Mouse (Mus musculus): ENCODE measurements around the gene Slc35c1. TPM values are rescaled to one million over a fixed set of nuclear protein-coding genes. Genes with fewer than 3 reads are reported as not detected.

Gene Slc35c1
- total and polyA plus RNA-seq, 3 experiments, result 5.6 to 12.9 (median 6.2) TPM

- H3K9ac ChIP-seq (ENCODE audit: low read depth, low read length), result no peak overlapping the region
- intact Hi-C loops (cut with DNase I), result loop anchor here (5.0 kb wide), 1 partner anchor 248 kb away; no protein-coding TSS in a partner anchor
- H3K27me3 ChIP-seq (ENCODE audit: control insufficient read depth, insufficient read depth, low read length), result no peaks in the 10 kb centered on the region
- peak overlapping the region; percentile 85 for H3K27ac ChIP-seq
- TF ChIP-seq POLR2A (IDR thresholded peaks at IDR 0.05; ENCODE audit: insufficient read depth, low read depth, low read length) (no peak), EP300 (IDR thresholded peaks at IDR 0.05; ENCODE audit: insufficient read depth, low read depth, low read length) (no peak), CTCF (IDR thresholded peaks at IDR 0.05) (no peak)
- H3K79me2 ChIP-seq (replicated peaks; ENCODE audit: control insufficient read depth, insufficient read depth, low read length), result peaks cover 3% of the 10 kb centered on the region; the same call in 1 of the 2 replicates
- H3K4me3 ChIP-seq, result no peak overlapping the region
- 44% methylated on average over 2 of the region's 2 CpGs for WGBS
- peaks cover 47% of the 10 kb centered on the region for H3K4me1 ChIP-seq (ENCODE audit: control insufficient read depth, insufficient read depth, low read length)
- peaks cover 26% of the 10 kb centered on the region for H3K36me3 ChIP-seq (ENCODE audit: control insufficient read depth, insufficient read depth, low read length)
- no peak for DNase-seq
Measured at GRCm38 (mm10) chr2:92430089-92430488, 30.2 kb downstream of the Slc35c1 start.

- peaks cover 39% of the 10 kb centered on the region for H3K36me3 ChIP-seq (ENCODE audit: control insufficient read depth, insufficient read depth, low read length)
- H3K4me3 ChIP-seq, result no peak overlapping the region
- peaks cover 61% of the 10 kb centered on the region for H3K4me1 ChIP-seq (ENCODE audit: control insufficient read depth, insufficient read depth, low read length)
- H3K27me3 ChIP-seq (ENCODE audit: control insufficient read depth, insufficient read depth, low read length), result no peaks in the 10 kb centered on the region
- no peak overlapping the region; the same call in 1 of the 2 replicates for H3K9ac ChIP-seq (ENCODE audit: low read depth, low read length)
- peak overlapping the region; percentile 85 for H3K27ac ChIP-seq
- DNase-seq, result peak; percentile 79 to 84
- H3K79me2 ChIP-seq (replicated peaks; ENCODE audit: control insufficient read depth, insufficient read depth, low read length), result no peaks in the 10 kb centered on the region
- intact Hi-C loops (cut with DNase I), result no loop called here
- whole genome bisulfite sequencing, result 16% methylated on average over 6 of the region's 6 CpGs
- TF ChIP-seq EP300 (IDR thresholded peaks at IDR 0.05; ENCODE audit: insufficient read depth, low read depth, low read length), result 0 out of 2 replicates have a peak, but pooled peaks have one; percentile 31
- TF ChIP-seq POLR2A (IDR thresholded peaks at IDR 0.05; ENCODE audit: insufficient read depth, low read depth, low read length), result peak; percentile 39; the same call in 1 of the 2 replicates
- TF ChIP-seq CTCF (IDR thresholded peaks at IDR 0.05), result no peak
Measured at GRCm38 (mm10) chr2:92427882-92428281, 32.5 kb downstream of the Slc35c1 start.

GRCm38 (mm10) chr2:92426426-92426825 lies 33.9 kb downstream of the Slc35c1 start:
- Histone ChIP-seq H3K4me1 (ENCODE audit: control insufficient read depth, insufficient read depth, low read length) (peaks cover 64% of the 10 kb centered on the region), H3K9ac (ENCODE audit: low read depth, low read length) (0 out of 2 replicates have a peak overlapping the region, but pooled peaks have one; percentile 1), H3K4me3 (no peak overlapping the region), H3K36me3 (ENCODE audit: control insufficient read depth, insufficient read depth, low read length) (peaks cover 50% of the 10 kb centered on the region), H3K79me2 (replicated peaks; ENCODE audit: control insufficient read depth, insufficient read depth, low read length) (no peaks in the 10 kb centered on the region), H3K27ac (peak overlapping the region; percentile 95), H3K27me3 (ENCODE audit: control insufficient read depth, insufficient read depth, low read length) (no peaks in the 10 kb centered on the region)
- WGBS, result 12% methylated on average over 3 of the region's 3 CpGs
- 0 out of 2 replicates have a peak, but pooled peaks have one; percentile 20 for TF ChIP-seq POLR2A (IDR thresholded peaks at IDR 0.05; ENCODE audit: insufficient read depth, low read depth, low read length)
- TF ChIP-seq CTCF (IDR thresholded peaks at IDR 0.05), result no peak
- peak; percentile 77; the same call in 1 of the 2 replicates for TF ChIP-seq EP300 (IDR thresholded peaks at IDR 0.05; ENCODE audit: insufficient read depth, low read depth, low read length)
- intact Hi-C loops (cut with DNase I), result no loop called here
- peak; percentile 58 to 77 for DNase-seq

- peak overlapping the region; percentile 95 for H3K27ac ChIP-seq
- H3K9ac ChIP-seq (ENCODE audit: low read depth, low read length), result no peak overlapping the region
- WGBS, result 81% methylated on average over 4 of the region's 4 CpGs
- no peaks in the 10 kb centered on the region for H3K27me3 ChIP-seq (ENCODE audit: control insufficient read depth, insufficient read depth, low read length)
- H3K79me2 ChIP-seq (replicated peaks; ENCODE audit: control insufficient read depth, insufficient read depth, low read length), result no peaks in the 10 kb centered on the region
- peaks cover 62% of the 10 kb centered on the region for H3K4me1 ChIP-seq (ENCODE audit: control insufficient read depth, insufficient read depth, low read length)
- H3K4me3 ChIP-seq, result no peak overlapping the region
- peaks cover 50% of the 10 kb centered on the region for H3K36me3 ChIP-seq (ENCODE audit: control insufficient read depth, insufficient read depth, low read length)
- DNase-seq, result no peak
- intact Hi-C loops (cut with DNase I), result no loop called here
- TF ChIP-seq EP300 (IDR thresholded peaks at IDR 0.05; ENCODE audit: insufficient read depth, low read depth, low read length), result no peak
- TF ChIP-seq CTCF (IDR thresholded peaks at IDR 0.05), result no peak
- no peak for TF ChIP-seq POLR2A (IDR thresholded peaks at IDR 0.05; ENCODE audit: insufficient read depth, low read depth, low read length)
Measured at GRCm38 (mm10) chr2:92425366-92425765, 35.0 kb downstream of the Slc35c1 start.

- DNase-seq, result peak; percentile 70 to 82
- H3K9ac ChIP-seq (ENCODE audit: low read depth, low read length), result peak overlapping the region; percentile 45; the same call in 1 of the 2 replicates
- 34% methylated on average over 9 of the region's 9 CpGs for WGBS
- H3K4me1 ChIP-seq (ENCODE audit: control insufficient read depth, insufficient read depth, low read length), result peaks cover 61% of the 10 kb centered on the region
- intact Hi-C loops (cut with DNase I), result loop anchor here (5.0 kb wide), 1 partner anchor 47 kb away; no protein-coding TSS in a partner anchor
- no peaks in the 10 kb centered on the region for H3K79me2 ChIP-seq (replicated peaks; ENCODE audit: control insufficient read depth, insufficient read depth, low read length)
- H3K36me3 ChIP-seq (ENCODE audit: control insufficient read depth, insufficient read depth, low read length), result peaks cover 47% of the 10 kb centered on the region
- no peaks in the 10 kb centered on the region for H3K27me3 ChIP-seq (ENCODE audit: control insufficient read depth, insufficient read depth, low read length)
- peak overlapping the region; percentile 95 for H3K27ac ChIP-seq
- no peak overlapping the region for H3K4me3 ChIP-seq
- TF ChIP-seq POLR2A (IDR thresholded peaks at IDR 0.05; ENCODE audit: insufficient read depth, low read depth, low read length) (peak; percentile 50), EP300 (IDR thresholded peaks at IDR 0.05; ENCODE audit: insufficient read depth, low read depth, low read length) (peak; percentile 66; the same call in 1 of the 2 replicates), CTCF (IDR thresholded peaks at IDR 0.05) (no peak)
Measured at GRCm38 (mm10) chr2:92424462-92425308, 35.7 kb downstream of the Slc35c1 start.
